Mouse (Mus musculus) NIH3T3 (cell line): ENCODE data around the gene Gm14393.
"Not testable (repeated sequence)": the region's sequence is repeated elsewhere in the genome, so short reads cannot be mapped to it uniquely, and the experiment has no call there.

Experiments used
- DNase-seq: peaks from one replicate; pipeline ENCODE4 v3.0.0-alpha.2; 2012; ENCODE audit warnings: low read depth

Gene Gm14393

GRCm38 (mm10) chr2:175067681-175068261 lies at the start of gene Gm14393:
Gene Gm14393 (minus strand): TSS chr2:175067781.
- DNase-seq = not testable (repeated sequence)

- DNase-seq = not testable (repeated sequence)
Observed at GRCm38 (mm10) chr2:175044268-175044667, 23.3 kb downstream of the Gm14393 start.
